Mouse (Mus musculus) left cerebral cortex, adult 2 months (tissue): ENCODE results near the gene Pik3cg. TPM values are rescaled to one million over a fixed set of nuclear protein-coding genes. Genes with fewer than 3 reads are reported as not detected.

Experiments used
- DNase-seq, 2 experiments: peaks; one replicate each; pipeline ENCODE4 v3.0.0; 2021 to 2022; ENCODE audit warnings: low spot score in 2 of 2, mixed read lengths in 1 of 2; ENCODE audit errors: extremely low spot score in 1 of 2
- H3K27ac ChIP-seq: fragments of 200-600 bp; 2 replicates; pipeline ENCODE4 v1.8.1; 2022
- H3K4me3 ChIP-seq: fragments of 200-600 bp; 2 replicates; pipeline ENCODE4 v1.8.1; 2022
- CTCF ChIP-seq: fragments of 200-600 bp; IDR thresholded peaks from 2 replicates; pipeline ENCODE4 v1.8.1; 2022; ENCODE audit warnings: antibody characterized with exemption, mild to moderate bottlenecking, moderate library complexity
- intact Hi-C: fragments of 180-260 bp; cut with DNase I; formaldehyde crosslinking; loops from one replicate; pipeline ENCODE4 v1.15.1; 2025
- total RNA-seq, 2 experiments: library from RNA; stranded (reverse); gene quantifications; 2 replicates each; pipeline ENCODE4 v1.2.3; 2021

Pik3cg gene
- total RNA-seq, 2 experiments from 2014 or later = 3.1 to 4.0 TPM

GRCm38 (mm10) chr12:32200387-32201069, 7.9 kb downstream of the Pik3cg start:
- TF ChIP-seq CTCF = no peak
- intact Hi-C loops = no loop called here
- Histone ChIP-seq H3K4me3 (no peak overlapping the region), H3K27ac (no peak overlapping the region)
- DNase-seq = no peak

GRCm38 (mm10) chr12:32199422-32199821, 9.0 kb downstream of the Pik3cg start:
- no peak overlapping the region for H3K4me3 ChIP-seq
- intact Hi-C loops = no loop called here
- no peak for TF ChIP-seq CTCF

GRCm38 (mm10) chr12:32198025-32198424, 10.4 kb downstream of the Pik3cg start:
- Histone ChIP-seq H3K27ac (no peak overlapping the region), H3K4me3 (no peak overlapping the region)
- no peak for DNase-seq
- intact Hi-C loops = no loop called here
- TF ChIP-seq CTCF = no peak

More at GRCm38 (mm10) chr12:32199422-32199821, 9.0 kb downstream of the Pik3cg start:
- no peak overlapping the region for H3K27ac ChIP-seq
- no peak for DNase-seq

GRCm38 (mm10) chr12:32195000-32195399, 13.5 kb downstream of the Pik3cg start:
- DNase-seq = no peak
- no peak for TF ChIP-seq CTCF
- H3K4me3 ChIP-seq = no peak overlapping the region
- intact Hi-C loops = no loop called here
- H3K27ac ChIP-seq = no peak overlapping the region

- DNase-seq = no peak
- H3K4me3 ChIP-seq = no peak overlapping the region
- no peak overlapping the region for H3K27ac ChIP-seq
- no peak for TF ChIP-seq CTCF
- intact Hi-C loops = no loop called here
Observed at GRCm38 (mm10) chr12:32194358-32194757, 14.1 kb downstream of the Pik3cg start.

GRCm38 (mm10) chr12:32190927-32191326, 17.5 kb downstream of the Pik3cg start:
- intact Hi-C loops = no loop called here
- DNase-seq = no peak
- no peak overlapping the region for H3K27ac ChIP-seq
- TF ChIP-seq CTCF = no peak
- no peak overlapping the region for H3K4me3 ChIP-seq

GRCm38 (mm10) chr12:32187668-32188236, 20.7 kb downstream of the Pik3cg start:
- intact Hi-C loops = no loop called here
- TF ChIP-seq CTCF = no peak
- Histone ChIP-seq H3K4me3 (no peak overlapping the region), H3K27ac (no peak overlapping the region)
- DNase-seq = no peak

- H3K27ac ChIP-seq = no peak overlapping the region
- no peak for DNase-seq
- no peak overlapping the region for H3K4me3 ChIP-seq
- TF ChIP-seq CTCF = no peak; the same call in 1 of the 2 replicates
- intact Hi-C loops = no loop called here
Observed at GRCm38 (mm10) chr12:32186627-32187255, 21.7 kb downstream of the Pik3cg start.

- intact Hi-C loops = no loop called here
- DNase-seq = no peak
- no peak for TF ChIP-seq CTCF
- Histone ChIP-seq H3K27ac (no peak overlapping the region), H3K4me3 (no peak overlapping the region)
Observed at GRCm38 (mm10) chr12:32184874-32185273, 23.6 kb downstream of the Pik3cg start.

- Histone ChIP-seq H3K27ac (no peak overlapping the region), H3K4me3 (no peak overlapping the region)
- TF ChIP-seq CTCF = no peak
- no peak for DNase-seq
- intact Hi-C loops = no loop called here
Observed at GRCm38 (mm10) chr12:32183584-32183983, 24.9 kb downstream of the Pik3cg start.

GRCm38 (mm10) chr12:32182632-32183419, 25.6 kb downstream of the Pik3cg start:
- Histone ChIP-seq H3K27ac (no peak overlapping the region), H3K4me3 (no peak overlapping the region)
- no peak for DNase-seq
- no peak for TF ChIP-seq CTCF
- intact Hi-C loops = no loop called here

- intact Hi-C loops = no loop called here
- no peak for TF ChIP-seq CTCF
Observed at GRCm38 (mm10) chr12:32181885-32182284, 26.6 kb downstream of the Pik3cg start.

More at GRCm38 (mm10) chr12:32181885-32182284, 26.6 kb downstream of the Pik3cg start:
- H3K27ac ChIP-seq = no peak overlapping the region
- H3K4me3 ChIP-seq = no peak overlapping the region
- no peak for DNase-seq
